Mouse (Mus musculus): ENCODE measurements around the gene 4931414P19Rik. TPM values are rescaled to one million over a fixed set of nuclear protein-coding genes. Genes with fewer than 3 reads are reported as not detected.

The 4931414P19Rik gene
- polyA plus RNA-seq, 1 experiment from 2014 or later = 6.1 TPM

DNA sequence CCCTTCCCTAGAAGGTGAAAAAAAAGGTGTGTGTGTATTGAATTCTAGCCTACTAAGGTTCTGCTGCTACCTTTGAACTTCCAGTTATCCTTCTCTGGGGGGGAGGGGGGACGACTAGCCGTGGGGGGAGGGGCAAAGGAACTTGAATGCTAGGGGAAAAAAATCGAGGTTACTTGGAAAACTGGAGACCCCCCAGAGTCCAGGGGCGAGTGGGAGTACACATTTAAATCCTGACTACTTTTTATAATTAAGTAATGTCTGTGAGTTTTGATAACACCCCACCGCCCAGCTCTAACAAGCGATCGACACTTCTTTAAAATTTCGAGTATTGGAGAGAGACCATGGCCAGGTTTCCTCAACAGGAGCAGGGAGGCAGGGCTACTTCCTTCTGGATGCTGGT is 30.8 kb downstream of the 4931414P19Rik start:
- H3K27ac ChIP-seq (replicated peaks; ENCODE audit: low read depth, low read length) = no peak overlapping the region
- H3K4me1 ChIP-seq (ENCODE audit: control insufficient read depth, insufficient read depth, low read length) = peaks cover 32% of the 10 kb centered on the region
- H3K4me3 ChIP-seq (replicated peaks; ENCODE audit: low read depth, low read length) = peak overlapping the region; percentile 51
- DNase-seq (no peak), ATAC-seq (ENCODE audit: low FRiP score, low TSS enrichment) (no peak)
- H3K9ac ChIP-seq (replicated peaks; ENCODE audit: low read length) = 0 out of 2 replicates have a peak overlapping the region, but pooled peaks have one; percentile 42
- H3K9me3 ChIP-seq (ENCODE audit: control insufficient read depth, low read length) = no peaks in the 10 kb centered on the region
- 4% methylated on average over 8 of the region's 8 CpGs for WGBS
- H3K36me3 ChIP-seq (ENCODE audit: control insufficient read depth, insufficient read depth, low read length) = peaks cover 3% of the 10 kb centered on the region; the same call in 1 of the 2 replicates
- peak overlapping the region; percentile 64 for H3K4me2 ChIP-seq (ENCODE audit: low read length)
- H3K27me3 ChIP-seq (ENCODE audit: control insufficient read depth, insufficient read depth, low read length) = peaks cover 23% of the 10 kb centered on the region

DNA sequence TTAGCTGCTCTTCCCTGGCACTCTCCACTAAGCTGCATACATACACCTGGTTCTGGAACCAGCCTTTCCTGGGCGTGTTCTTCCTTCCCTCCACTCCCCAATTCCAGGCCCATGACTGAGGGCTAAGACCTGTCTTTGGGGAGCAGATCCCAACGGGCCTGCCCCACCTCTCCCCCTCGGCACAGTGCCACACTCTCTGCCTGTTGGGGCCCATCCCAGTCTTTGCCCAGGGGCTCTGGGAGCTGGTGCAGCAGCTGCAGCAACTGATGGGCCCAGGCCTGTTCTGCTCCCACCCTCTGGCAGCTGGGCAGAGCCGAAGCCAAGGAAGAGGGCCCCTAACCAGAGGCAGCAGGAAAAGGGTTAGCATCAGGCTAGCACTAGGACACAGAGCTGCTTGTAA is 31.5 kb downstream of the 4931414P19Rik start:
- H3K4me3 ChIP-seq (replicated peaks; ENCODE audit: low read depth, low read length) = peak overlapping the region; percentile 51; the same call in 1 of the 2 replicates
- H3K36me3 ChIP-seq (ENCODE audit: control insufficient read depth, insufficient read depth, low read length) = peaks cover 3% of the 10 kb centered on the region; the same call in 1 of the 2 replicates
- H3K4me1 ChIP-seq (ENCODE audit: control insufficient read depth, insufficient read depth, low read length) = peaks cover 32% of the 10 kb centered on the region
- ATAC-seq (ENCODE audit: low FRiP score, low TSS enrichment) (no peak), DNase-seq (no peak)
- 7% methylated on average over 4 of the region's 4 CpGs for WGBS
- H3K4me2 ChIP-seq (ENCODE audit: low read length) = peak overlapping the region; percentile 64
- H3K27me3 ChIP-seq (ENCODE audit: control insufficient read depth, insufficient read depth, low read length) = peaks cover 23% of the 10 kb centered on the region
- no peak overlapping the region for H3K27ac ChIP-seq (replicated peaks; ENCODE audit: low read depth, low read length)
- peak overlapping the region; percentile 13; the same call in 1 of the 2 replicates for H3K9ac ChIP-seq (replicated peaks; ENCODE audit: low read length)
- H3K9me3 ChIP-seq (ENCODE audit: control insufficient read depth, low read length) = no peaks in the 10 kb centered on the region

DNA sequence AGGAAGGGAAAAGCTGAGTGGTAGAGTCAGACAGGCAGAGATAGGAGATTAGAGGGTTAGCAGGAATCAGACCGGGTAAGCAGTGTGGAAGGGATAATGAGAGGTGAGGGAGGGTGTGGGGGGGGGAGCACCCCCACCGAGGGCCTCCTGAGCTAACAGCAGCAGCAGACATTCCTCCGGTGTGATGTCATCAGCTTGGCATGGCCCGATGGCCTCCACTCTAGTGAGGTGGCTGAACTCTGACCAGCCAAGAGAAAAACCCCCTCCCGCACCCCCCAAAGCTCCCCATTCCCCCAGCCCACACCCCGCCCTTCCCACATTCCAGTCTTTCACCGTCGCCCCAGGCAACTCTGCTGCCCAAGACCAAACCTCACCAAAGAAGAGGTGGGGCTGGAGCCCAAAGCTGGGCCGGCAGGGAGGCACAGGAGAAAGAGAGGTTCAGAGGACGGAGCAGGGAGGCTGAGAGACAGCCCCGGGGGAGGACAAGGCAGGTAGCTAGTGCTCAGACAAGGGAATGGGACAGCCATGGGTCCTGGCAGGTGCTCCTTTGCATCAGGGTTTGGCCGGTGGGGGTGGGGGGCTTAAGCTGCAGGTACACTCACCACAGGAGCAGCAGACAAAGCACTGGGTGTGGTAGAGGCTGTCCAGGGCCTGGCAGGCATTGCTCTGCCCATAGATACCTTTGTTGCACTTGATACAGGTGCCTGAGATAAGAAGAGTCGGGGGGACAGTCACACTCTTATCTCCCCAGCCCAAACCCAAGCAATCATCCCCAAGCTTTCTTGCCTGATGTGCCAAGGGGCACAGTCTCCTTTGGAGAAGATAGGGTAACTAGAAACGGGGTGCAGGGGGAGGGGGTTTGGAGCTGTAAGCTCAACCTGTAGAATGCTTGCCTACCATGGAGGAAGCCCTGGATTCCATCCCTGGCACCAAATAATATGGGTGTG is 32.7 kb downstream of the 4931414P19Rik start:
- DNase-seq (peak; percentile 74), ATAC-seq (ENCODE audit: low FRiP score, low TSS enrichment) (peak; percentile 54)
- Histone ChIP-seq H3K27me3 (ENCODE audit: control insufficient read depth, insufficient read depth, low read length) (peaks cover 23% of the 10 kb centered on the region), H3K36me3 (ENCODE audit: control insufficient read depth, insufficient read depth, low read length) (peaks cover 3% of the 10 kb centered on the region; the same call in 1 of the 2 replicates), H3K4me3 (replicated peaks; ENCODE audit: low read depth, low read length) (peak overlapping the region; percentile 51; the same call in 1 of the 2 replicates), H3K27ac (replicated peaks; ENCODE audit: low read depth, low read length) (peak overlapping the region; percentile 60), H3K9me3 (ENCODE audit: control insufficient read depth, low read length) (no peaks in the 10 kb centered on the region), H3K4me1 (ENCODE audit: control insufficient read depth, insufficient read depth, low read length) (peaks cover 32% of the 10 kb centered on the region), H3K4me2 (ENCODE audit: low read length) (peak overlapping the region; percentile 64), H3K9ac (replicated peaks; ENCODE audit: low read length) (no peak overlapping the region; the same call in 1 of the 2 replicates)
- 5% methylated on average over 14 of the region's 14 CpGs for WGBS

DNA sequence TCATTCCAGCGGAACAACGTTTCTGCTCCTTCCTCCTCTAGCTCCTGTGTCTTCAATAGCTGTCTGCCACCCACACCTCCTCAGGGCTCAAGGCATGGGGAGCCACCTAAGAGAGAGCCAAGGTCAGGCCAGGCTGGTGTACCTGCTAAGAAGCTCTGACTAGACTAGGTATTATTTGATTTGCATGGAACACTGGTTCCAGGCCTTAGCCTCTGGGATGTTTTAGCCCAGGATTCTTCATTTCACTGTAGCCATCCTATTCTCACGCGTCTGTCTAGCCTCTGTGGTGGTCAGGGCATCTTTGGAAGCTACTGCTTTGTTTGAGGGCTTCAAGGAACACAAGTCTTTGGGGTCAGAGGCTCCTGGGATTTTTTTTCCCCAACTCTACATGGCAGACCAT is 33.7 kb downstream of the 4931414P19Rik start:
- Histone ChIP-seq H3K9ac (replicated peaks; ENCODE audit: low read length) (no peak overlapping the region), H3K27ac (replicated peaks; ENCODE audit: low read depth, low read length) (peak overlapping the region; percentile 60; the same call in 1 of the 2 replicates), H3K4me2 (ENCODE audit: low read length) (peak overlapping the region; percentile 64), H3K4me3 (replicated peaks; ENCODE audit: low read depth, low read length) (no peak overlapping the region), H3K36me3 (ENCODE audit: control insufficient read depth, insufficient read depth, low read length) (peaks cover 3% of the 10 kb centered on the region; the same call in 1 of the 2 replicates), H3K4me1 (ENCODE audit: control insufficient read depth, insufficient read depth, low read length) (peaks cover 29% of the 10 kb centered on the region), H3K27me3 (ENCODE audit: control insufficient read depth, insufficient read depth, low read length) (peaks cover 18% of the 10 kb centered on the region), H3K9me3 (ENCODE audit: control insufficient read depth, low read length) (no peaks in the 10 kb centered on the region)
- WGBS = 34% methylated on average over 4 of the region's 4 CpGs
- DNase-seq (no peak), ATAC-seq (ENCODE audit: low FRiP score, low TSS enrichment) (no peak)

DNA sequence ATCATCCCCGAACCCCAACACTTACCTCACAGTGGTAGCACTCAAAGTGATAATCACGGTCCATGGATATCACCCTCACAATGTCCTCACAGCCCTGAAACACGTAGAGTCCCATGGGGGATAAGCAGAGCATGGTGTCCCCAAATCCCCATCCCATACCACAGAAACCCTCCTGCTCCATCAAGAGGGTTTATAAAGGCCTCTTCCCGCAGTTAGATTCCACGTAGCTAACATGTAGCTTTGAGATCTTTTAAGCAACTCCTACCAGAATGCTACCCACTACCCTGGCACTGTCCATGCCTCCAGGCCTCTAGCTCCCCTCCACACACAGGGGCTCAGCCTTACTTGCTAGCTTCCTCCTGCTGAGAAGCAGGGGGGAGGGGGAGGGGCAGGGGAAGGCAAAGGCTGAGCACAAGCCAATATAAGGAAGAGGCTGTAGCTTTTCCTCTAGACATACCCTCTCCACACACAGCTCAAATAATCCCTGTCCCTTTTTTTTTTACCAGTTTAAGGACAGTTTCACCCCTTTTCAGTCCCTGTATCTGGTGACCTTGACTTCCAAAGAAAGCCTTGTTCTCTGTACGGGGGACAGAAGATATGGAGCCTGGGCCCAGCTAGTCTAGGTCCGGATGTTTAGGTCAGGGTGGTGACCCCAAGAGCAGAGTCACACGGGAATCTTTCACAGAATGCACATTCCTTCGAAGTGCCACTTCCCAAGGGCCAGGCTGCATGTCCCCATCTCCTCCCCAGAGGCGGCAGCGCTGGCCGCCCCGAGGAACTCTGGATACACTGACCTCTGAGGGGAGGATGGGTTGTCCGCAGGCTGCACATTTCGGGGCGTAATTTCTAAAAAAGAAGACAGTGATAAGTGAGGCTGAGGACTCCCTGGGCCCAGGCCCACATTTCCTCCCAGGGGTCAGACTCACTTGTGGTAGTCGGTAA is 36.1 kb downstream of the 4931414P19Rik start:
- peak; percentile 37 for DNase-seq

DNA sequence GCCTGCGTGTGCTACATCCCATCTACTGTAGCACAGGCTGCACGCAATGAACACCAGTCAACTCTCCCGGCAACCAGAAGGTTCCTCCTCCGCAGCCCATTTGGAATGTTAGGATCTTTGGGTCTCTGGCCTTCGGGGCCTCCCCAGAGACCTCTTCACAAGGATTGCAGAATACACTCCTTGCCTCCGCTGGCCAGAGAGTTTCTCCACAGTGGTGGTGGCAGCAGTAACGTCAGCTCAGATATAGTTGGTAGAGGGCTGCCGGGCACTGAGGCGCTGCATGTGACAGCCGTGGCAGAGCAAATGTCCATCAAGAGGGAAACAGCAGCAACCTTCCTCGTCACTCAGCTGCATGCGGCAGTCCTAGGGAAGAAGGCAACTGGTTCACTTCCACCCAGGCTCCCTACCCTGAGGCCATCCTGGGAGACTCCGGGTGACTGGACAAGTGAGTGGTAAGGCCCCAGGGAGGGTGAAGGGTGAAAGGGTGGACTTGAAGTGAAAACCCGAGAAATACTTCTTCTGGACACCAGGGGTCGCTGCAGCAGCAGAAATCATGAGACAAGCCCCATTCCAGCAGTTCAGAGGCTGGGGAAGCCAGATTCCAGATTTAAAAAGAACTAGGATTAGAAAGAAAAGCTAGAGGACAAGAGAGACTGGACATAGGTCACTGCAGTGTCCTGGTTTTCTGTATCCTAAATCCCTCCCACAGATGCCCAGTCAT is 36.9 kb downstream of the 4931414P19Rik start:
- H3K4me3 ChIP-seq (replicated peaks; ENCODE audit: low read depth, low read length) = no peak overlapping the region
- no peak overlapping the region for H3K27ac ChIP-seq (replicated peaks; ENCODE audit: low read depth, low read length)
- peaks cover 3% of the 10 kb centered on the region; the same call in 1 of the 2 replicates for H3K36me3 ChIP-seq (ENCODE audit: control insufficient read depth, insufficient read depth, low read length)
- 75% methylated on average over 15 of the region's 15 CpGs for WGBS
- H3K27me3 ChIP-seq (ENCODE audit: control insufficient read depth, insufficient read depth, low read length) = peaks cover 4% of the 10 kb centered on the region; the same call in 1 of the 2 replicates
- peaks cover 17% of the 10 kb centered on the region for H3K4me1 ChIP-seq (ENCODE audit: control insufficient read depth, insufficient read depth, low read length)
- no peaks in the 10 kb centered on the region for H3K9me3 ChIP-seq (ENCODE audit: control insufficient read depth, low read length)
- H3K4me2 ChIP-seq (ENCODE audit: low read length) = no peak overlapping the region
- no peak overlapping the region for H3K9ac ChIP-seq (replicated peaks; ENCODE audit: low read length)
- ATAC-seq (ENCODE audit: low FRiP score, low TSS enrichment) (peak; percentile 15; the same call in 1 of the 2 replicates), DNase-seq (peak; percentile 84)

More for the DNA sequence above, 36.1 kb downstream of the 4931414P19Rik start:
- ATAC-seq (ENCODE audit: low FRiP score, low TSS enrichment) = 0 out of 2 replicates have a peak, but pooled peaks have one; percentile 6
- Histone ChIP-seq H3K4me3 (replicated peaks; ENCODE audit: low read depth, low read length) (no peak overlapping the region), H3K4me2 (ENCODE audit: low read length) (no peak overlapping the region), H3K4me1 (ENCODE audit: control insufficient read depth, insufficient read depth, low read length) (peaks cover 17% of the 10 kb centered on the region), H3K36me3 (ENCODE audit: control insufficient read depth, insufficient read depth, low read length) (peaks cover 3% of the 10 kb centered on the region; the same call in 1 of the 2 replicates), H3K9me3 (ENCODE audit: control insufficient read depth, low read length) (no peaks in the 10 kb centered on the region), H3K9ac (replicated peaks; ENCODE audit: low read length) (no peak overlapping the region; the same call in 1 of the 2 replicates), H3K27ac (replicated peaks; ENCODE audit: low read depth, low read length) (no peak overlapping the region; the same call in 1 of the 2 replicates), H3K27me3 (ENCODE audit: control insufficient read depth, insufficient read depth, low read length) (peaks cover 8% of the 10 kb centered on the region; the same call in 1 of the 2 replicates)
- 58% methylated on average over 17 of the region's 17 CpGs for WGBS

DNA sequence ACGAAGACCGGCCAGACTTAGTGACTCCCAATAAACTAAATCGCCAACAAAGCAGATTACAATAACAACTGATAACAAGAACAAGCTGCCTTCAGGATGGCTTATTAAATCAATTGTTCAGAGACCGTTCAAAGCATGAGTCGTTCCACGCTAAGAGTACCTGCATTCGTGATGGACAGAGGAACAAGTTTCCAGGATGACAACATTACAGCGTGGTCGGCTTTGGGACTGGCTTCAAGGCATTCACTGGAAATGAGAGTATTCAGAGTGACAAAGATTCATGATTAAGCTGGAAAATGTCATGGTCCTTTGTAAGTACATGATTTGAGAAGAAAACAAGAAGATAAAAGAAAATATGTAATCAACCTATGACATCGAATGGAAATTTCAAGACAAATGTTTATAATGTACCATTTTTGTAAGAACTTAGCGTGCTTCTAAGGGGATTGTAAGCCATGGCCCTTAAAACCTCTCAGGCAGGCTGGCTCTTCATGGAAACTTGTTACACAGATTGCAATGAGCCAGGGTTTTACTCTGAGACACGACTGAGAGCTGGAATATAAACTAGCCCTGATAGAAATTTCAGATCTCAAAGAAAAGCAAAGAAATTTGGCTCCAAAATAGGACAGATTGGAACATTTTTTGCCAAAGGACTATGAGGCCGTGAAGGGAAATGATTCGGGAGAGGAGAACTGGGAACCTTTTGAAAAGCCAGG is 45.1 kb downstream of the 4931414P19Rik start:
- WGBS = 85% methylated on average over 14 of the region's 14 CpGs
- no peak for ATAC-seq (ENCODE audit: low FRiP score, low TSS enrichment)
- no peaks in the 10 kb centered on the region for H3K36me3 ChIP-seq (ENCODE audit: control insufficient read depth, insufficient read depth, low read length)
- no peak for DNase-seq
- no peaks in the 10 kb centered on the region for H3K4me1 ChIP-seq (ENCODE audit: control insufficient read depth, insufficient read depth, low read length)
- no peak overlapping the region for H3K9ac ChIP-seq (replicated peaks; ENCODE audit: low read length)
- H3K4me3 ChIP-seq (replicated peaks; ENCODE audit: low read depth, low read length) = no peak overlapping the region
- no peak overlapping the region for H3K27ac ChIP-seq (replicated peaks; ENCODE audit: low read depth, low read length)
- no peak overlapping the region for H3K4me2 ChIP-seq (ENCODE audit: low read length)
- no peaks in the 10 kb centered on the region for H3K9me3 ChIP-seq (ENCODE audit: control insufficient read depth, low read length)
- H3K27me3 ChIP-seq (ENCODE audit: control insufficient read depth, insufficient read depth, low read length) = no peaks in the 10 kb centered on the region
